Mouse (Mus musculus) lung, postnatal 36 days (tissue): ENCODE measurements around the gene Nr2e1.
A peak's percentile ranks its signal among the peaks of the same experiment; 100 is the strongest.

Experiments
- DNase-seq: peaks from one replicate; pipeline ENCODE4 v3.0.0; 2022; ENCODE audit warnings: mixed read lengths

Gene Nr2e1

GRCm38 (mm10) chr10:42587961-42588750 is 4.7 kb upstream of the Nr2e1 start:
- no peak for DNase-seq

GRCm38 (mm10) chr10:42585596-42586305 is 2.3 kb upstream of the Nr2e1 start:
- DNase-seq, result no peak

DNA sequence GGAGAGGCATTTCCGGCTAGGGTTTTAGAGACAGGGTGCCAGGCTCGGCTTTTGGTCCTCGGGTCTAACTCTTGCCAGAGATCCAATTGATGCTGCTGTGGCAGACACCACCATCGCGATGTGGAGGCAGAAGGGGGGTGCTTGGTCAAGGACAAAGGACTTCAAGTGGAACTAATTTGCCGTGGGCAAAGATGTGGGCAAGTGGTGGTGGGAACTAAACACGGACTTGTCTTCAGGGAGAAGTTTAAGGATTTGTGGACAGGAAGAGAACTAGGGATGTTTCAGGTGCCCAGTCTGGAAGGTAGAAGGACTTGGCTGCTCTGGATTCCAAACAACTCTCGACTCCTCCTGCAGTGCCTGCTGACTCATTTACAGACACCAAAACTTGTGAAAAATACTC is 1.7 kb upstream of the Nr2e1 start:
- DNase-seq, result no peak

- DNase-seq, result no peak
Observed at GRCm38 (mm10) chr10:42584436-42584983, 1.1 kb upstream of the Nr2e1 start.

DNA sequence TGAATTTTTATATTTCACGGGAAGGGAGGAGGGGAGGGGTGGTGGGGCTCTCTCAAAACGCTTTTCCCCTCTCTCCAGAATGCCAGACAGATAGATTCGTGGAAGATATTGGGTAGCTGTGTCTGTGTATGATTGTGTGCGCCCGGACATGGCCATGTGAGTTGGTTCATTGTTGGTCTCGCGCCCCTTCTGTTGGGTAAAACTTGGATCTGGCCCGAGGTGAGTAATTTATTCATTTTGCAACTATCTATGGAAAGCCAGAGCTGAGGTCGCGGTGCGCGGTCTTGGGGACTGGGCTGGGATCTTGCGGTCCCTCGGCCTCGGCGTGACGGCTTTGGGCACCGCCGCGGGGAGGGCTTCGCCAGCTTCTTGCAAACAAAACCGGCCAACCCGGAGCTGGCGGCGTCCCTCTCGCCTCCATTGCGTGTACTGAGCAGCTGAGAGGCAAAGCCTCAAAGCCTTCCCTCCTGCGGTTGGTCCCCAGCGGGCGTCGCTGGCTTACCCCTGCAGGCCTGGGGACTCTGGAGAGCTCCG is 537 bp upstream of the Nr2e1 start:
- DNase-seq, result no peak

DNA sequence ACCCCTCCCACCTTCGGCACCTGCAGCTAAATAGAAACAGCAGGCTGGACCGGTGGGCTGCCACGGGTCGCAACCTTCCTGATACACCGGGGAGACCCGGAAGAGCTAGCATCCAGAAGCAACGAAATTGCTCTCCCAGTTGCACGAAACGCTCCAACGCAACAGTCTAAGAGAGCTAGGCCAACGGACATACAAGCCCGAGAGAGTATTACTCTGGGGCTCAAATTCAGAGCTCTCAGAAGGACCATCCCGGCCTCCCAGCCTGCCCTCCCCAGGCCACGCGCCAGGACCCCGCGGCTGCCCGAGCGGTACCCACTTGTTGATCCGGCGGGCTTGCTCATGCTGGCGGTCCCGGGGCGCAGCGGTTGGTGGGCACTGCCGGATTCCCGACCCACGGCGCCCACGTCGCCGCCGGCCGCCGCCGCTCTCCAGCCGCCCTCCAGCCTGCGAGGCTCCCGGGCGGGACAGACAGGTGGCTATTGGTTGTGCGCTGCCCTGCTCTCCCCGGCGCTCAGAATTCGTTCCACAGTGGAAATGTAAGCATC is 794 bp downstream of the Nr2e1 start:
- no peak for DNase-seq

GRCm38 (mm10) chr10:42581694-42582565 is 1.5 kb downstream of the Nr2e1 start:
- DNase-seq, result no peak

- no peak for DNase-seq
Observed at GRCm38 (mm10) chr10:42580951-42581277, 2.5 kb downstream of the Nr2e1 start.

DNA sequence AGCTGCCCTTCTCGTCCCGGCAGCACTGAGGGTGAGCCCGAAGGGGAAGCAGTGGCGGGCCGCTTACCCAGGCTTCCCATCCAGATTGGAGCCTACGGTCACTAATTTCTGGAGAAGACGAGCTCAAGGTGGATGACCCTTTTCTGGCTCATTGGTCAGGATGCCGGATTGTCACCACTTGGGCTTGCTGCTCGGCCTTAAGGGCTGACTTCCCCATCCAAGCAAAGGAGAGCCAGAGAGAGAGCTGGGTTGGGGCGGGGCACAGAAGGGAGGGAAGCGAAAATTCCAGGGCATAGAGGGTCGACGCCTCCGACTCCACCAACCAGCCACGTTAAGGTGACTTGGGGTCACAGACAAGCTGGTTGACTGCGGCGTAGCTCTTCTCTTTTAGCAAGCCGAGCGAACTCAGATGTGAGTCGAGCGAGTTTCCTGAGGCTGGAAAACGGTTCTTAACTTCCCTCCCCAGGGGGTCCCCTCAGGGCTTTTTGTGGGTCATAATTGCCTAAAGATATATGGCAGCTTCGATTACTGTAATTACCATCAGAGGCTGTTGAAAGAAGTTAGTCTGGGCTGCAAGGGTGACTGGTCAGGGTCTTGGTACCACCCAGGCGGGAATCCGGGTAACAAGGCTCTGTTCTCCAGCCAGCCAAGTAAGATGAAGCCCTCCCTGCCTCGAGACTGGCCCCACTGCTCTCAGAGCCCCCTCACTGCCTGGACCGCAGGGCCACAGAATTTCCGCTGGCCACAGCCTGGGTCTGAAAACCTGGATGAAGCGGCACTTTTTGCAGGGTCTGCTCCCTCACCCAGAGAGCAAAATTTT is 3.1 kb downstream of the Nr2e1 start:
- no peak for DNase-seq

- DNase-seq, result no peak
Observed at GRCm38 (mm10) chr10:42579475-42580130, 3.8 kb downstream of the Nr2e1 start.

DNA sequence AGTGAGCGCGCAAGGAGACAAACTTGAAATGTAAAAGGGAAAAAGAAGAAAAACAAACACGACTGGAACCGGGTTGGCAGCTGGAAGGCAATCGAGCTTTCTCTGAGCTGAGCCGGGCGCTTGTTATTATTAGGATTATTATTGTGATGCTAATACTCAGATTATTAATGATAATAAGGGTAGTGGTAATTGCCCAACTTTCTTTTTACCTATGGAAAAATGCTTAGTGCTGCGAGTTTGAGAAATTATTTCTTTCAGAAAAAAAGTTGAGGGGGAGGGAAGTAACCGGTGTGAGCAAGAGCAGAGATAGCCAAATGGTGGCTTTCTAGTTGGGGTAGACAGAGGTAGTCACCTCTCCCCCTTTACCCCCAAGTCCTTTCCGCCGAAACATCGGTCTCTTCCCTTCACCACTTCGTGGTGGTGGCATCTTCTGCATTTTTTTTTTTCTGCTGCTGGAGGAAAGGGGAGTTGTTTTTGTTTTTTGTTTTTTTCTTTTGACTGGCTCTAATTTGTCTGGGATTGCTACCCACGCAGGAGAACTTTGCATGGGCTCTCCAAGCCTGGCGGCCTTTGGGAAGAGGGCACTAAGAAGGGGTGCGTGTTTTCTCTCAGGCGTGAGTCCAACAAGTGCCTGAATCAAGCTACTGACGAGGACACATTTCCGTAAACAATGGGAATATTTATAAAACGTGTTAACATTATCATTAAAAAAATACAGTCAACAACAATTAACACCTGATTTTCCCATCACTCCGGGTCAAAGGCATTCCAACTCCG is 4.5 kb downstream of the Nr2e1 start:
- DNase-seq, result no peak

- no peak for DNase-seq
Observed at GRCm38 (mm10) chr10:42578281-42578675, 5.2 kb downstream of the Nr2e1 start.

GRCm38 (mm10) chr10:42577525-42578280 is 5.7 kb downstream of the Nr2e1 start:
- no peak for DNase-seq

DNA sequence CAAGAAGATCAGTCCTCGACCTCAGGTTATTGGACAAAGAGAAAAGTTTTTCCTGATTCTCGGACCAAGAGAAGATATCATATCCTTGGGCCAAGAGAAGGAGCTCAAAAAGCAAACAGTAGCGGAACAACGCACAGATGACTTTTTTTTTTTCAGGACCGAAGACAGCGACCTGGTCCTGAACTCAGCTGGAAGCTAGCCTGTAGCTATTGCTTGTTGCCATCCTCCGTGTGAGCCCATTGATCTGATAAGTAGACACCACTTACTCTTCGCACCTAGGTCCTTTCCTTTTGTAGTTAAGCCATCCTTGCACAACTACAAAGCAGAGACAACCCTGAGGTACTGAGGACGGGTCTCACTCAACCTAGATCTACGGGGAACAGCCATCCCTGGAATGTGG is 8.8 kb downstream of the Nr2e1 start:
- DNase-seq, result no peak

- DNase-seq, result no peak
Observed at GRCm38 (mm10) chr10:42572971-42573370, 10.5 kb downstream of the Nr2e1 start.

DNA sequence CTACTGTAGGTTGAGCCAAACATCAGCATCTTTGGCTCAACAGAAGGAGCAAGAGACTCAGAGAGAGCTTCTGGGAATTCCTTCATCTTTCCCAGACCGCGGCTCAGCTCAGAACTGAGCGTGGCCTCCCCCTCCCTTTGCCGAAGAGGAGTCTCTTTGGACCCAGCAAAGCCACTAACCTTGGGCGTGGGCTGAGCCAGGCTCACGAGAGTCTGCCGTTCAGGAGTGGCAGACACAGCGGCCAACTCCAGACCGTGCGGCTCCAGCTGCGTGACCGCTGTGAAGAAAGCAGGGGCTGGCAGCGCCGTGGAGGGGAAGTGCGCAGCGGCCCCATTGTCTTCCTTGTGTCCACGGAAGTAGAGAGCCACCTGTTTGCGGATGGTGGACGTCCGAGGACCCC is 10.9 kb downstream of the Nr2e1 start:
- DNase-seq, result no peak

GRCm38 (mm10) chr10:42562272-42562671 is 21.2 kb downstream of the Nr2e1 start:
- DNase-seq, result peak; percentile 21

- no peak for DNase-seq
Observed at GRCm38 (mm10) chr10:42559581-42560200, 23.7 kb downstream of the Nr2e1 start.

DNA sequence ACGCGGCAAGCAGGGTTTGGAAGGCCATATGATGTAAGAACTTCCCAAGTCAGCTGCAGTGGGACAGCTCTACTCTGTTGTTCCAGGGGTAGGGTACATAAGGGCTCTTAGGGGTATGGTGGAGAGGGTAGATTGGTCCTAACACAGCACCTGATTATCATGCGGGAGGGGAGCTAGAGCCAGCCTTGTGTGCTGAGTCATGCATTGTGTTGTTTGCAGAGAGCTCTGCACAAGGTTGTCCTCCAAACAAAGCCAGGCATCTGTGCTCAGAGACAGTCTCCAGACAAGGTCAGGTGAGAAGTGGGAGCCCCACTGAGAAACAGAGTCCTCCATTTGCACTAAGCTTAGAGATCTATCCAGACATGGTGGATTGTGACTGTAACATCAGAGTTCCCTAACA is 36.9 kb downstream of the Nr2e1 start:
- DNase-seq, result no peak
